Mouse (Mus musculus): ENCODE measurements at regions not wholly inside any gene's neighbourhood (a gene's known extent, or its start where the extent isn't known, plus 50 kb on each side); places are given as distances from the start of the nearest gene placed in this dataset.

DNA sequence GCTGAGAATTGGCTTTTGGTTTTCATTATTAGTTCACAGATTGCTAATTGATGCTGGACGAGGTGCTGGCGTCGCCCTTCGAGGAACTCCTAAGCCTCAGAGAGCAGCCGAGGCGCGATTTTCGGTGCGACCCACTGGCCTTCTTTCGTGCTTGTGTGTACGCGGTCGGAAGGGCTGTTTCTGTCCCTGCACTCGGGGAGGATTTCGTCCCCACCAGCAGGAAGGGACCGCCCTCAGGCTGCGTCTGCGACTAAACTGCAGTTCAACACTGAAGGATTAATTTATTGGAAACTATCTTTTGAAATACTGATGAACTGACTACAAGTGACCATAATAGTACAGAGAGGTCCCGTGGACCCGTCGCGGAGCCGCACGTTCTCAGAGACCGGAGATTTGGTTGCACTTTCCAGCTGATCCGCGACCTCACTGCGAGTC lies 228.4 kb upstream of the Sall1 start:
- Histone ChIP-seq H3K36me3 (ENCODE audit: control insufficient read depth, insufficient read depth) (no peaks in the 10 kb centered on the region), H3K9me3 (replicated peaks; ENCODE audit: control insufficient read depth, low read length) (no peaks in the 10 kb centered on the region; the same call in 1 of the 2 replicates), H3K27me3 (ENCODE audit: control insufficient read depth, insufficient read depth, low read length) (peaks cover 21% of the 10 kb centered on the region; the same call in 1 of the 2 replicates), H3K27ac (ENCODE audit: low read length) (no peak overlapping the region), H3K4me2 (ENCODE audit: low read depth, low read length) (peak overlapping the region; percentile 87), H3K4me1 (ENCODE audit: control insufficient read depth, insufficient read depth, low read length) (no peaks in the 10 kb centered on the region), H3K4me3 (ENCODE audit: low read length) (peak overlapping the region; percentile 57), H3K9ac (ENCODE audit: low read length) (peak overlapping the region; percentile 37)
- 3% methylated on average over 28 of the region's 28 CpGs for WGBS
- no peak for ATAC-seq (replicated peaks; ENCODE audit: extremely low read depth, insufficient read depth, low FRiP score)

DNA sequence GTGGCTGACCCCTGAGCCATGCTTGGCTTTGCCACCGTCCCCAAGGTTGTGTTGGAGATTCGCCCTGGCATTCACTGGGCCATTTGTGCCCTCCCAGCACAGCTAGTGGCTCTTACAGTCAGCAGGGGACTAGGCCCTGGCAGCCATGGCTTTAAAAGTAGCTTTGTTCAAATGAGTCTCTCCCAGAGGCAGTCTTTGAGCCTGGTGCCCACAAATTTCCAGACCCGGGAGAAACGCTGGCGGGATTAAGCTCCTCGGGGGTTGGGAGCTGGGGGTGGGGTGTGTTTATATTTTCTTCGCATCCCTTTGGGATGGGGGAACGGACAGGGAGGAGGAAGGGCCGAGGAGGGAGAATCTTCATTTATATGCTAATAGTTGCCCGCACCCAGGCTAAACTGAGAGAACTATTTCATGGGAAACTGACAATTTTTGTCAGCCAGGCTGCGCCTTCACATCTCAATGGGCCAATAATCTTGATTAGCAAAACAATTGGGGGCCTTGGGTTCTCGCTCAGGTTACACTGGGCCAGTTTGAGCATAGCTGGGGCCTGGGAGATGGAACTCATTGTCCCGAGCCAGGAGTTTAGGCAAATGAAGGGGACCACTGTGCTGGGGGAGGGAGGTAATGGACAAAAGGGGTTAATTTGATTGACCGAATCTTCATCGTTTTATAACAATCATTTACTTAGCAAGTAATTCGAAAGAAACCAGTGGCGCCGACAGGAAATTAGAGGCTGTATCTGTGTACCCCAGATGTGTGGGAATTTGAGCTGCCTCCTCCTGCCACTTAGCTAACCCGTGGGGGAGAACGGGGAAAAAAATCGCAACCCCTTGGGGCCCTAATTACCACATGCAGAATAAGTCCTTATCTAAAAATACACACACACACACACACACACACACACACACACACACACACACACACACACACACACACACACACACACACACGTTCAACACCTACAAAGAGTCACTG lies 227.7 kb upstream of the Sall1 start:
- H3K4me3 ChIP-seq (ENCODE audit: low read length) = peak overlapping the region; percentile 57
- H3K36me3 ChIP-seq (ENCODE audit: control insufficient read depth, insufficient read depth) = no peaks in the 10 kb centered on the region
- H3K4me1 ChIP-seq (ENCODE audit: control insufficient read depth, insufficient read depth, low read length) = no peaks in the 10 kb centered on the region
- no peak overlapping the region for H3K27ac ChIP-seq (ENCODE audit: low read length)
- no peaks in the 10 kb centered on the region; the same call in 1 of the 2 replicates for H3K9me3 ChIP-seq (replicated peaks; ENCODE audit: control insufficient read depth, low read length)
- no peak for ATAC-seq (replicated peaks; ENCODE audit: extremely low read depth, insufficient read depth, low FRiP score)
- no peak overlapping the region for H3K9ac ChIP-seq (ENCODE audit: low read length)
- WGBS = 32% methylated on average over 22 of the region's 22 CpGs
- peak overlapping the region; percentile 87 for H3K4me2 ChIP-seq (ENCODE audit: low read depth, low read length)
- H3K27me3 ChIP-seq (ENCODE audit: control insufficient read depth, insufficient read depth, low read length) = peaks cover 21% of the 10 kb centered on the region; the same call in 1 of the 2 replicates

DNA sequence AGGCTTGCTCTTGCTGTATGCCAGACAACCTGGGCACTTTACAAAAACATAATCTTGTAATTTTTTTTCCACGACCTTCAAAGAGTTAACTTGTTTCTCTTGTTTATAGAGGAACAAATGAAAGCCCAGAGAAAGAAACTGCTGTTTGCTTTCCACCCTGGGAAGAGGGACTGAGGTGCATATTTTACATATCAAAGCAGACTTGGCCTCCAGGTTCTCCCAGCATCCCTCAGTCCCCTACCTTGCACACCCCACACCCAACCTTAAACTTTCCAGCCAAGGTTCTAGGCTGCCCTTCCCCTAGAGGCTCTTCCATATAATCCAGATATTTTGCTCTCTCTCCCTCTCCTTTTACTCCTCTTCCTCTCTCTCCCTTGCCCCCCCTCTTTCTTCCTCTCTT lies 226.0 kb upstream of the Sall1 start:
- Histone ChIP-seq H3K36me3 (ENCODE audit: control insufficient read depth, insufficient read depth) (no peaks in the 10 kb centered on the region), H3K9me3 (replicated peaks; ENCODE audit: control insufficient read depth, low read length) (no peaks in the 10 kb centered on the region; the same call in 1 of the 2 replicates), H3K27ac (ENCODE audit: low read length) (no peak overlapping the region), H3K27me3 (ENCODE audit: control insufficient read depth, insufficient read depth, low read length) (peaks cover 21% of the 10 kb centered on the region; the same call in 1 of the 2 replicates), H3K4me3 (ENCODE audit: low read length) (no peak overlapping the region), H3K4me1 (ENCODE audit: control insufficient read depth, insufficient read depth, low read length) (no peaks in the 10 kb centered on the region), H3K9ac (ENCODE audit: low read length) (no peak overlapping the region), H3K4me2 (ENCODE audit: low read depth, low read length) (no peak overlapping the region)
- ATAC-seq (replicated peaks; ENCODE audit: extremely low read depth, insufficient read depth, low FRiP score) = no peak
- 36% methylated on average over 1 of the region's 1 CpGs for WGBS

DNA sequence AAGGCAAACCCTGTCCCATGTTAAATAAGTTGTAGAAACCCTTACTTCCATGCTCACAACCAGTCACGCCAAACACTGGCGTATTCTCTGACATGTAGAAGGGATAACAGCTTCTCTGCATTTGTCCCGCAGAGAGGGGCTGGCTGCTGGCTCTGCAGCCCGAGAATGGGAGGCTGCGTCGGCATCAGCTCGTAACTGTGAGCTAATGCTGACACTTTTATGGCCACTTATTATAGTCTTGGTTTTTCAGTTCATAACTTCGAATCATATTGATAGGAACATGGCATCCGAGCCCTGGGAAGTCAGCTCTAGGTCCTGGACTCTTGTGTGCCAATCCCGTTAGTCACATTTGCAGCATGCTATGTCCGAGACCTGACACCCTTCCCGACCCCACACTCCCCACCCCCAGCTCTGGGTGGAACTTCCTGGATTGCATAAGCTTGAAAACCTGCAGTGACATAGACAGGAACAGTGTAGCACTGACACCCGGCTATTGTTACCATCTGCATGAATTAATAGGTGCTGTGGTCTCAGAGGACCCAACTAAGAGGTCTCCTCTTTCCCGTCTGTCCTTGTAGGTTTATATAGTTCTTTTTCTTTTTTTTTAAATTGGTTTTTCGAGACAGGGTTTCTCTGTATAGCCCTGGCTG lies 217.3 kb upstream of the Sall1 start:
- Histone ChIP-seq H3K9me3 (replicated peaks; ENCODE audit: control insufficient read depth, low read length) (no peaks in the 10 kb centered on the region), H3K4me3 (ENCODE audit: low read length) (no peak overlapping the region), H3K27ac (ENCODE audit: low read length) (no peak overlapping the region), H3K4me1 (ENCODE audit: control insufficient read depth, insufficient read depth, low read length) (no peaks in the 10 kb centered on the region), H3K36me3 (ENCODE audit: control insufficient read depth, insufficient read depth) (no peaks in the 10 kb centered on the region), H3K4me2 (ENCODE audit: low read depth, low read length) (no peak overlapping the region), H3K9ac (ENCODE audit: low read length) (no peak overlapping the region), H3K27me3 (ENCODE audit: control insufficient read depth, insufficient read depth, low read length) (no peaks in the 10 kb centered on the region)
- WGBS = 68% methylated on average over 15 of the region's 15 CpGs
- no peak for ATAC-seq (replicated peaks; ENCODE audit: extremely low read depth, insufficient read depth, low FRiP score)

DNA sequence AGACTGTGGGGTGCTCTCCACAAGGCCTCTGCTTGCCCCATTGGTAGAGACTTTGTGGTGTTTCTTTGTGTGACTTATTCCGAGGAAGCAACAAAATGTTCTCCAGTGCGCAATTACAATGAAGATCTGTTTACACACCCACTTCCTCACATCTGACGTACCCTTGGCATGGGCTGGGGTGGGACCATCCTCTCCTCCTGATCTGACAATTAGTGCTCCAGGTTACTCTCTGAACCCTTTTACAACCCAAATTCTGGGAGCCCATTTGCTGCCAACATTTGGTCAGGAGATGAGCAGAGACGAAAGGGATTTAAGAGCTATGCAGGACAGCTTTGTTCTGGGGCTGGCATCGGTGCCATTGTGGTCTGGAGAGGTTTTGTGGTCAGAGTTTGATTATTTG lies 215.9 kb upstream of the Sall1 start:
- Histone ChIP-seq H3K4me2 (ENCODE audit: low read depth, low read length) (no peak overlapping the region), H3K9ac (ENCODE audit: low read length) (no peak overlapping the region), H3K27me3 (ENCODE audit: control insufficient read depth, insufficient read depth, low read length) (no peaks in the 10 kb centered on the region), H3K36me3 (ENCODE audit: control insufficient read depth, insufficient read depth) (no peaks in the 10 kb centered on the region), H3K4me1 (ENCODE audit: control insufficient read depth, insufficient read depth, low read length) (no peaks in the 10 kb centered on the region), H3K27ac (ENCODE audit: low read length) (no peak overlapping the region), H3K4me3 (ENCODE audit: low read length) (no peak overlapping the region), H3K9me3 (replicated peaks; ENCODE audit: control insufficient read depth, low read length) (no peaks in the 10 kb centered on the region)
- ATAC-seq (replicated peaks; ENCODE audit: extremely low read depth, insufficient read depth, low FRiP score) = no peak
- 75% methylated on average over 5 of the region's 5 CpGs for WGBS

DNA sequence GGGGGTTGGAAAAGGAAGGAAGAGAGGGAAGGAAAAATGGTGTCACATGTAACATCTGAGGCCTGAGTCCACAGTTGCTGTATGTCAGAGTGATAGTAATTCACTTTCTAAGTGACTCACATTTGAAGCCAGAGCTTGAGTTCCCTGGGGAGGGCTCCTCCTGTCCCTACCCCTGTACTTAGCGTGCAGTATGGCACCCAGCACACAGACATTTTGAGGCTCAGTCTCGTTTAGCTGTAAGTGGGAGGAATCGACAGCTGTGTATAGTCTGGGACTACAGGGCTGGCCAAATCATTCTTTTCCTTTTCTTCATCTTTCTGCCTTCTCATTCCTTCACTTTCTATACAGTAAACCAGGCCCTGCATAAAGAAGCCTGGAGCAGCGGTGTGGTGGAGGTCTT lies 202.4 kb upstream of the Sall1 start:
- Histone ChIP-seq H3K9ac (ENCODE audit: low read length) (no peak overlapping the region), H3K27me3 (ENCODE audit: control insufficient read depth, insufficient read depth, low read length) (peaks cover 26% of the 10 kb centered on the region), H3K4me1 (ENCODE audit: control insufficient read depth, insufficient read depth, low read length) (no peaks in the 10 kb centered on the region), H3K4me3 (ENCODE audit: low read length) (no peak overlapping the region), H3K4me2 (ENCODE audit: low read depth, low read length) (no peak overlapping the region), H3K27ac (ENCODE audit: low read length) (no peak overlapping the region), H3K36me3 (ENCODE audit: control insufficient read depth, insufficient read depth) (no peaks in the 10 kb centered on the region), H3K9me3 (replicated peaks; ENCODE audit: control insufficient read depth, low read length) (no peaks in the 10 kb centered on the region)
- WGBS = 81% methylated on average over 4 of the region's 4 CpGs
- ATAC-seq (replicated peaks; ENCODE audit: extremely low read depth, insufficient read depth, low FRiP score) = no peak

DNA sequence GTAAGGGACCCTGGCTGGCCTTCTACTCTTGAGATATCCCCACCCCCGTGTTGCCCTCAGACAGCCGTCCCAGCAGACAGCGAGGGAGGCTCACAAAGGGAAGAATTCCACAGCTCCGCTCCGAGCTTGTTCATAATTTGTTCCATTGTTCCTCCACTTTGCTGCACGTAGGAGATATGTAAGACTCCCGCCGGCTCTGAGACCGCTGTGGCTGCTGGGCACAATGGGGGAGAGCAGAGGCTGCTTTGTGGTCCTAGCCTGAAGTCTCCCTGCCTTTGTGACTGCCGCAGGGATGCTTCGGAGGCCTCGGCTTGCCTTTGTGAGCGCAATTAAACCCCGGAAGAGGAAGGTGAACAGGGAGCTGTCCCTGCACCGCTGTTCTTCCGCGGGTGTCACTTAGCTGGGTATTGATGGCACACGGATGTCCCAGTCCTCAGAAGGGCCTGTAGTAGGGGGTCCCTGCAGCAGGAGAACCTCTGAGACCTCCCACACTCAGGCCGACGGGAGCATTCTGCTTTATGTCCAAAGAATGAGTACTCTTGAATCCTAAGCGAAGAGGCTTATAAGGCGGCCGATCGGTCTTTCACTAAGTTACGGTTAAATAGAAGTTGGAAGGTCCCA lies 201.3 kb upstream of the Sall1 start:
- 28% methylated on average over 25 of the region's 25 CpGs for WGBS
- Histone ChIP-seq H3K27me3 (ENCODE audit: control insufficient read depth, insufficient read depth, low read length) (peaks cover 26% of the 10 kb centered on the region), H3K9me3 (replicated peaks; ENCODE audit: control insufficient read depth, low read length) (no peaks in the 10 kb centered on the region), H3K9ac (ENCODE audit: low read length) (no peak overlapping the region), H3K4me1 (ENCODE audit: control insufficient read depth, insufficient read depth, low read length) (no peaks in the 10 kb centered on the region), H3K4me2 (ENCODE audit: low read depth, low read length) (peak overlapping the region; percentile 53), H3K27ac (ENCODE audit: low read length) (no peak overlapping the region), H3K4me3 (ENCODE audit: low read length) (peak overlapping the region; percentile 13), H3K36me3 (ENCODE audit: control insufficient read depth, insufficient read depth) (no peaks in the 10 kb centered on the region)
- no peak for ATAC-seq (replicated peaks; ENCODE audit: extremely low read depth, insufficient read depth, low FRiP score)

DNA sequence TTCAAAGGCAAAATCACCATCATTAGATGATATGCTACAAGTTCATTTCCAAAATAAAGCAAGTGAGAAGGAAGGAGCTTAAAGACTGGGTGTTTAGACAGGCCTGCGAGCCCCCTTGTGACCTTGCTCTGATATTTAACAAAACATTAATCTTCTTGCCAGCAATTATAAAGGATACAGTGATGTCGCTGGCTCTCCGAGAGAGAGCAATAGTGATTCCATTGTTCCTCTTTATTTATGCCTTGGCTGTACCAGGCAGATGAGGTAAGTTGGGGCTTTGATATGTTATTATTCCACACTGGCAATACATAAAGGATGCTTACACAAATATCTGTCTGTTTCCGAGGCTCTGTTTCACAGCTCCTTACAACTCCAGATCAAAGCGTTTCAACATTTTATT lies 197.7 kb upstream of the Sall1 start:
- 58% methylated on average over 5 of the region's 5 CpGs for WGBS
- Histone ChIP-seq H3K27ac (ENCODE audit: low read length) (no peak overlapping the region), H3K9ac (ENCODE audit: low read length) (no peak overlapping the region), H3K4me2 (ENCODE audit: low read depth, low read length) (no peak overlapping the region), H3K27me3 (ENCODE audit: control insufficient read depth, insufficient read depth, low read length) (peaks cover 26% of the 10 kb centered on the region), H3K9me3 (replicated peaks; ENCODE audit: control insufficient read depth, low read length) (no peaks in the 10 kb centered on the region), H3K36me3 (ENCODE audit: control insufficient read depth, insufficient read depth) (no peaks in the 10 kb centered on the region), H3K4me3 (ENCODE audit: low read length) (no peak overlapping the region), H3K4me1 (ENCODE audit: control insufficient read depth, insufficient read depth, low read length) (no peaks in the 10 kb centered on the region)
- ATAC-seq (replicated peaks; ENCODE audit: extremely low read depth, insufficient read depth, low FRiP score) = no peak

DNA sequence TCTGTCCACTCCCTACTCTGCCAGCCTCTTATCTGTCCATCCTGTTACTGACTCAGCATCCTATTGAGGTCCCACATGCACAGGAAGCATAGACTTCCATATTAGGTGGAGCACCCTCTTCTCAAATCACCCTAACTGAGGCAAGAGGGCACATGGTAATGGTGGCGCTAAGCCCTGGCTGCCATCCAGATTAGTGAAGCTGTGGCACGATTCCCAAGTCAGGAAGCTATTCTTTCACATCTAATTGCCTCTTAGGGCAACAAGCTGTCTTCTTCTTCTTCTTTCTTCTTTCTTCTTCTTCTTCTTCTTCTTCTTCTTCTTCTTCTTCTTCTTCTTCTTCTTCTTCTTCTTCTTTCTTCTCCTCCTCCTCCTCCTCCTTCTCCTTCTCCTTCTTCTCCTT lies 195.7 kb upstream of the Sall1 start:
- no peak overlapping the region for H3K27ac ChIP-seq (ENCODE audit: low read length)
- 60% methylated on average over 2 of the region's 2 CpGs for WGBS
- peaks cover 18% of the 10 kb centered on the region for H3K27me3 ChIP-seq (ENCODE audit: control insufficient read depth, insufficient read depth, low read length)
- H3K36me3 ChIP-seq (ENCODE audit: control insufficient read depth, insufficient read depth) = no peaks in the 10 kb centered on the region
- H3K4me1 ChIP-seq (ENCODE audit: control insufficient read depth, insufficient read depth, low read length) = no peaks in the 10 kb centered on the region
- no peak for ATAC-seq (replicated peaks; ENCODE audit: extremely low read depth, insufficient read depth, low FRiP score)
- H3K4me3 ChIP-seq (ENCODE audit: low read length) = no peak overlapping the region
- no peak overlapping the region for H3K9ac ChIP-seq (ENCODE audit: low read length)
- H3K9me3 ChIP-seq (replicated peaks; ENCODE audit: control insufficient read depth, low read length) = no peaks in the 10 kb centered on the region
- H3K4me2 ChIP-seq (ENCODE audit: low read depth, low read length) = no peak overlapping the region
